Mouse (Mus musculus): ENCODE measurements at regions not wholly inside any gene's neighbourhood (a gene's known extent, or its start where the extent isn't known, plus 50 kb on each side); places are given as distances from the start of the nearest gene placed in this dataset.

- Histone ChIP-seq H3K4me3 (no peak overlapping the region), H3ac (ENCODE audit: control insufficient read depth, insufficient read length) (no peak overlapping the region), H3K36me3 (ENCODE audit: control insufficient read depth, insufficient read depth) (no peaks in the 10 kb centered on the region), H3K27me3 (ENCODE audit: control insufficient read depth, insufficient read depth, insufficient read length) (no peaks in the 10 kb centered on the region), H3K79me2 (ENCODE audit: control insufficient read depth, insufficient read depth) (no peaks in the 10 kb centered on the region), H3K4me2 (ENCODE audit: low read depth) (peak overlapping the region; percentile 12)
- TF ChIP-seq SRF (IDR thresholded peaks at IDR 0.05; ENCODE audit: control insufficient read depth, insufficient read length, low read depth) (no peak), MYOG (IDR thresholded peaks at IDR 0.05; ENCODE audit: control insufficient read depth in 1 of 3, insufficient read depth in 1 of 3, insufficient read length in 2 of 3, low read depth in 2 of 3) (no peak), MYOD1 (IDR thresholded peaks at IDR 0.05; ENCODE audit: control insufficient read depth in 1 of 3, insufficient read length in 2 of 3, low read depth in 2 of 3) (no peak), USF1 (IDR thresholded peaks at IDR 0.05; ENCODE audit: low read depth) (no peak)
These were observed 388.9 kb upstream of the Intu start for GRCm38 (mm10) chr3:40142229-40142628.

GRCm38 (mm10) chr3:40158631-40159030 lies 372.5 kb upstream of the Intu start:
- Histone ChIP-seq H3K79me2 (ENCODE audit: control insufficient read depth, insufficient read depth) (no peaks in the 10 kb centered on the region), H3K4me3 (no peak overlapping the region), H3K4me2 (ENCODE audit: low read depth) (no peak overlapping the region), H3ac (ENCODE audit: control insufficient read depth, insufficient read length) (no peak overlapping the region), H3K27me3 (ENCODE audit: control insufficient read depth, insufficient read depth, insufficient read length) (no peaks in the 10 kb centered on the region), H3K36me3 (ENCODE audit: control insufficient read depth, insufficient read depth) (no peaks in the 10 kb centered on the region)
- TF ChIP-seq MYOD1 (IDR thresholded peaks at IDR 0.05; ENCODE audit: control insufficient read depth in 1 of 3, insufficient read length in 2 of 3, low read depth in 2 of 3) (no peak), POLR2AphosphoS2 (IDR thresholded peaks at IDR 0.05; ENCODE audit: insufficient read length, low read depth) (no peak), SRF (IDR thresholded peaks at IDR 0.05; ENCODE audit: control insufficient read depth, insufficient read length, low read depth) (no peak)

- no peaks in the 10 kb centered on the region for H3K36me3 ChIP-seq (ENCODE audit: control insufficient read depth, insufficient read depth)
- no peaks in the 10 kb centered on the region for H3K79me2 ChIP-seq (ENCODE audit: control insufficient read depth, insufficient read depth)
- no peak overlapping the region for H3K4me2 ChIP-seq (ENCODE audit: low read depth)
- TF ChIP-seq POLR2A (IDR thresholded peaks at IDR 0.05; ENCODE audit: insufficient read length, low read depth) (no peak), MYOG (IDR thresholded peaks at IDR 0.05; ENCODE audit: control insufficient read depth in 1 of 3, insufficient read depth in 1 of 3, insufficient read length in 2 of 3, low read depth in 2 of 3) (no peak), POLR2AphosphoS2 (IDR thresholded peaks at IDR 0.05; ENCODE audit: insufficient read length, low read depth) (no peak), TCF12 (IDR thresholded peaks at IDR 0.05; ENCODE audit: insufficient read depth, poor library complexity, severe bottlenecking) (no peak), CEBPB (IDR thresholded peaks at IDR 0.05; ENCODE audit: insufficient read depth, poor library complexity, severe bottlenecking) (no peak), MAX (IDR thresholded peaks at IDR 0.05; ENCODE audit: low read depth) (no peak), MYOD1 (IDR thresholded peaks at IDR 0.05; ENCODE audit: control insufficient read depth in 1 of 3, insufficient read length in 2 of 3, low read depth in 2 of 3) (no peak), E2F4 (IDR thresholded peaks at IDR 0.05; ENCODE audit: insufficient read depth) (no peak), REST (IDR thresholded peaks at IDR 0.05; ENCODE audit: insufficient read depth, insufficient read length) (no peak), USF1 (IDR thresholded peaks at IDR 0.05; ENCODE audit: low read depth) (no peak), SRF (IDR thresholded peaks at IDR 0.05; ENCODE audit: control insufficient read depth, insufficient read length, low read depth) (no peak), TCF3 (IDR thresholded peaks at IDR 0.05; ENCODE audit: insufficient read length, low read depth) (no peak)
- no peaks in the 10 kb centered on the region for H3K27me3 ChIP-seq (ENCODE audit: control insufficient read depth, insufficient read depth, insufficient read length)
- H3ac ChIP-seq (ENCODE audit: control insufficient read depth, insufficient read length) = no peak overlapping the region
- no peak overlapping the region for H3K4me3 ChIP-seq
These were observed 371.4 kb upstream of the Intu start for GRCm38 (mm10) chr3:40159591-40160145.

GRCm38 (mm10) chr3:40164181-40164580 lies 366.9 kb upstream of the Intu start:
- Histone ChIP-seq H3K4me2 (ENCODE audit: low read depth) (no peak overlapping the region), H3ac (ENCODE audit: control insufficient read depth, insufficient read length) (no peak overlapping the region), H3K4me3 (no peak overlapping the region), H3K36me3 (ENCODE audit: control insufficient read depth, insufficient read depth) (no peaks in the 10 kb centered on the region), H3K27me3 (ENCODE audit: control insufficient read depth, insufficient read depth, insufficient read length) (no peaks in the 10 kb centered on the region), H3K79me2 (ENCODE audit: control insufficient read depth, insufficient read depth) (no peaks in the 10 kb centered on the region)
- TF ChIP-seq MYOD1 (IDR thresholded peaks at IDR 0.05; ENCODE audit: control insufficient read depth in 1 of 3, insufficient read length in 2 of 3, low read depth in 2 of 3) (no peak), TCF3 (IDR thresholded peaks at IDR 0.05; ENCODE audit: insufficient read length, low read depth) (no peak), MYOG (IDR thresholded peaks at IDR 0.05; ENCODE audit: control insufficient read depth in 1 of 3, insufficient read depth in 1 of 3, insufficient read length in 2 of 3, low read depth in 2 of 3) (no peak), REST (IDR thresholded peaks at IDR 0.05; ENCODE audit: insufficient read depth, insufficient read length) (no peak), POLR2AphosphoS2 (IDR thresholded peaks at IDR 0.05; ENCODE audit: insufficient read length, low read depth) (no peak), MAX (IDR thresholded peaks at IDR 0.05; ENCODE audit: low read depth) (no peak), SRF (IDR thresholded peaks at IDR 0.05; ENCODE audit: control insufficient read depth, insufficient read length, low read depth) (no peak), USF1 (IDR thresholded peaks at IDR 0.05; ENCODE audit: low read depth) (no peak), TCF12 (IDR thresholded peaks at IDR 0.05; ENCODE audit: insufficient read depth, poor library complexity, severe bottlenecking) (no peak), POLR2A (IDR thresholded peaks at IDR 0.05; ENCODE audit: insufficient read length, low read depth) (no peak), E2F4 (IDR thresholded peaks at IDR 0.05; ENCODE audit: insufficient read depth) (no peak), CEBPB (IDR thresholded peaks at IDR 0.05; ENCODE audit: insufficient read depth, poor library complexity, severe bottlenecking) (no peak)

- Histone ChIP-seq H3K36me3 (ENCODE audit: control insufficient read depth, insufficient read depth) (no peaks in the 10 kb centered on the region), H3K79me2 (ENCODE audit: control insufficient read depth, insufficient read depth) (no peaks in the 10 kb centered on the region), H3ac (ENCODE audit: control insufficient read depth, insufficient read length) (no peak overlapping the region), H3K4me2 (ENCODE audit: low read depth) (no peak overlapping the region), H3K27me3 (ENCODE audit: control insufficient read depth, insufficient read depth, insufficient read length) (no peaks in the 10 kb centered on the region), H3K4me3 (no peak overlapping the region)
- TF ChIP-seq MYOG (IDR thresholded peaks at IDR 0.05; ENCODE audit: control insufficient read depth in 1 of 3, insufficient read depth in 1 of 3, insufficient read length in 2 of 3, low read depth in 2 of 3) = no peak
These were observed 363.0 kb upstream of the Intu start for GRCm38 (mm10) chr3:40167970-40168626.

Data from myocyte (in vitro differentiated cells).